Mouse (Mus musculus) layer of hippocampus, postnatal 36 days (tissue): ENCODE measurements around the gene Megf9. TPM values are rescaled to one million over a fixed set of nuclear protein-coding genes. Genes with fewer than 3 reads are reported as not detected.

Source experiments
- DNase-seq, 2 experiments: peaks; one replicate each; pipeline ENCODE4 v3.0.0; 2022
- total RNA-seq, 2 experiments: library from RNA; stranded (reverse); gene quantifications; 2 replicates each; pipeline ENCODE4 v1.2.3; 2021

The Megf9 gene
- 100 to 1,000 TPM; 119 to 120 TPM for total RNA-seq

DNA sequence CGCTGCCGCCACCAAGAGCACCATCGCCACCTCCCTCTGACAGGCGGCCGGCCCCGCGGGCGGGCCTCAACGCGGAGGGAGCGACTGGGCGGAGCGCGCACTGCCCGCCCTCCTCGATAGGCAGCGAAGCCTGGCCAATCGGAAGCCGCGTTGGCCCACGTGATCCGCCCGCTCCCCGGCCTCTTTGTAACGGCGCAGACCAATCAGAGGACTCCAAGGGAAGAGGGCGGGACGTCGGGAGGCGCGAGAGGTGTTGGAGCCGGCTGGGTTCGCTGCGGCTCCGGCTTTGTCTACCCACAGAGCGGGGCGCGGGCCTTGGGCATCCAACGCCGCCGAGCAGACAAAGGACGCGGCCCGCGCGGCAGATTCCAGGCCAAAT, at the start of gene Megf9:
Gene Megf9 (minus strand): TSS at position 105 of the 379 bp plus-strand sequence.
- DNase-seq = peak; percentile 97 to 99

- peak; percentile 12 to 50 for DNase-seq
Measured at GRCm38 (mm10) chr4:70579654-70580053, 44.9 kb upstream of the Megf9 start.

GRCm38 (mm10) chr4:70578301-70578700, 43.5 kb upstream of the Megf9 start:
- DNase-seq = no peak

DNA sequence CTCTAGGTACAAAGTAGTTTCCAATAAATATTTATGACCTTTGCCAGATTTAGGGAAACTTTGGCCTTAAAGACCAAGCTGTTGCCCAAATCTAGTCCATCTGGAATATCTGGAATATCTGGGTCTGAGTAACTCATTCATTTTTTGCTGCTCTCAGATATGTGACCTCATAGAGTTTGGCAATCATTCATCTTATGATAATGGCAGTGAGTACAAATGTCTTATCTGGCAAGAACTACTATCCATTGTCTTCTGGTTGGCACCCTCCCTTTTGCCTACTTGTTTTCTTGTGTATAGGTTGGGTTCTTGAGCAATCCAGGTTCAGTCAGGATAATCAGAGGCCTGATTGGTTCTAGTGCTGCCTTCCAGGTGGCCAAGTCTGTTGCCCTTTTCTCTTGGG, 41.3 kb upstream of the Megf9 start:
- no peak for DNase-seq

GRCm38 (mm10) chr4:70573926-70574325, 39.1 kb upstream of the Megf9 start:
- DNase-seq = no peak

GRCm38 (mm10) chr4:70553888-70554287, 19.1 kb upstream of the Megf9 start:
- DNase-seq = no peak

- DNase-seq = no peak
Measured at GRCm38 (mm10) chr4:70553230-70553797, 18.5 kb upstream of the Megf9 start.

- no peak for DNase-seq
Measured at GRCm38 (mm10) chr4:70552120-70552519, 17.3 kb upstream of the Megf9 start.

DNA sequence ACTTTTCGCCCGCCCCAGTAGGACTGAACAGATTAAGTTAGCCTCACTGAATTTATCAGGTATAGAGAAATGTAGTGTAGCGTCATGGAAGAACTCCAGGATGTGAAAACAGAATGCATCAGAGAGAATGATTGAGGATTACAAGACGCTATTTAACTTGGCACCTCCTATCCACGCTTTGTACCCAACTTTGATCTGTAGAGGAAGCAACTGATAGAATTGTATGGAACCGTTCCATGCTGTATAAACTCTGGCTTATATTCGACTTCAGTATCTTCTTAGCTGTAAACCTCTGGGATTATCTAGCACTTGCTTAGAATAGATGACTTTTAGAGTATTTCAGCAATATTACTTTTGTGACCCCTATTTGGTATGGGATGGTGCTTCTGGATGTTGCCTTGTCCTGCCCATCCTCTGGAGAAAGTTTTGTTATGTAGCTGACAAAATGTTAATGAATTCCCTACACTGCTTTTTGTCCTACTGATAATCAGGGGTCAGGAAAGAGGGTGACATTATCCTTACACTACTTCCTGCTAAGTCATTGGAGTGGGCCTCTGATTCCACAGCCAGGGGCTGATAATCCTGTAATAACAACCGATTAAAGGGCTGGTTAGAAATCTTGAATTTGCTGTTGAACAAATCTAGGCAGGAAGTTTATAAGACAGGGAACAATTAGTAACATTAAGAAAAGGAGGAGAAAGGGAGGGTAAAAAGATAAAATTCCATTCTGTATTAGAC, 12.8 kb upstream of the Megf9 start:
- DNase-seq = no peak

- no peak for DNase-seq
Measured at GRCm38 (mm10) chr4:70545869-70546542, 11.2 kb upstream of the Megf9 start.

GRCm38 (mm10) chr4:70544390-70544789, 9.6 kb upstream of the Megf9 start:
- DNase-seq = no peak

DNA sequence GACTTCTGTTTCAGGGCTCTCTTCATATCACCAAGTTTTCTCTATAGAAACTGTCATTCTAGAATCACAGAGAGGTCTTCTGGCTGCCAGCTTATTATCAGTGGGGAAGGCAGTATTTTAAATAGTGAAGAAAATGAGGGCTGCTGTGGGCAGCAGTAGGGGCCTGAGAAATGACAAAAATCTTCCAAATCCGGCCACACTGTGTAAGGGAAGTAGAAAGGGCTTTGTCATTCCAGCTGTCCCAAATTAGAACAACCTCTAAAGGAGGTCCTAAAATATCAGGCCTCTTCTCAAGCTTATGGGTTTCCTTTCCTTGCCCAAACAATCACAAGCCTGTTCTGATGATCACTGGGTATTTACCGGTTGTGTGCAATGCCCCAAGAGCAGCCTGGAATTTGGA, 7.6 kb upstream of the Megf9 start:
- DNase-seq = no peak

- no peak for DNase-seq
Measured at GRCm38 (mm10) chr4:70540743-70541142, 5.9 kb upstream of the Megf9 start.

DNA sequence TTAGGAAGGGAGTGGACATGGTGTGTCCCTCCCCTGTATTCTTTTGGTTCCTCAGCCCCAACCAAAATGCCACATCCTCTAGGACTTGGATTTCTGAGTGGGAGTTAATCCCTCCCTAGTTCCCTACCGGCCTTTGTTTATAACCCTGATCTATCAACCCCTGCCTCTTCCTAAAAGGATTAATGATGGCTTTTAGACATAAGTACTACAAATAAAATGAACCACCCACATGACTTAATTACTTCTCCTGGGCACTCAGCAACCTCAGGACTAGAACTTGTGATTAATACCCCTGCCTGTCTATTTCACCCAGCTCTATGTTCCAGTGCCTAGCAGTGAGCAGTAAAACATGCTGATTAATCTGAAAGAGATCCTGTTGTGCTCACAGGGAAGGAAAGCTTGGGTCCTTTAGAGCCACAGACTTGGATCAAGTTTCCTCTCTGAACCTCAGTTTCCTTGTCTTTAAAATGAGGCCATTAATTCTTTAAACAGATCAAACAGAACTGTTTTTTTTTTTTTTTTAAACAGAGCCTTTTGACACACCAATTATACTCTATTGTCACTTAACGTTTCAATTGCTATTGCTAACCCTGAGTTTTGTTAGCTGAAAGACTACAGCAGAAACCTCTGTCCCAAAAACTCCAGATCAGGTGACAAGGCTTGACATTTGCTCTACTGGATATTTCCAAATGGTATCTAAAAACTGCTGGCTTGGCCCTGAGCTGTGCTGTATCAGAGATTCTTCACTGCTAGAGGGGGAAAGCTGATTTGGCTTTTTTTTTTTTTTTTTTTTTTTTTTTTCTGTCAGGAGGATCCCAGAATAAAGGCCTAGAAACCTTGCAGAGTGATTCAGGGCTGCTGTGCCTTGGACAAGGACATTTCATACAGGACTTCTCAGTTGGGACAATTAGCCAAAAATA, 2.1 kb upstream of the Megf9 start:
- DNase-seq = no peak

DNA sequence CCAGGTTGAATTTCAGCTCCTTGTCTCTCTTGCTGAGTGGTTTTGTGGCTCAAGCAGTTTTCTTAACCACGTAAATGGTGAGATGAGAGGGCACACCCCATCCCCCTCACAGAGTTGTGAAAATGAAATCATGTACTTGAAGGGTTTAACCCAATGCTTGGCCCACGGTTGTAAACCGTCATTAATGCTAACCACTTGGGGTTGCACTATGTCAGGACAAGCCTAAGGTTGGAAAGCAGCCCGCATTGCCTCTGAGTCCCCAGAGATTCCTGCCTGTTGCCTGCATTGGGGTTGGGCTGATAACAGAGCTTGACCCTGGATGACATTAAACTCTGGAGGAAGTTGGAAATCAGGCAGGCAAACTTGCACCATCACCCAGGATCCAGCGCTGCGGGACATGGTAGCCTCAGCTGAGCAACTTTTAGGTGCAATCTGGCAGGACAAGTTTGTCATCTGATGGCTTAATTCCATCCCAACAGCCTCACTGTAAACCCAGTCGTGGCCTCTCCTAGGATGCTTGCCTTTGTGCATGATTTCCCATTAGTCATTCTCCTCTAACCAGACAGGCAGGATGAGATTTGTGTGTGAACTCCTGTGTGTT, 1.0 kb upstream of the Megf9 start:
- peak in 1 of 2 experiments; percentile 20 for DNase-seq

DNA sequence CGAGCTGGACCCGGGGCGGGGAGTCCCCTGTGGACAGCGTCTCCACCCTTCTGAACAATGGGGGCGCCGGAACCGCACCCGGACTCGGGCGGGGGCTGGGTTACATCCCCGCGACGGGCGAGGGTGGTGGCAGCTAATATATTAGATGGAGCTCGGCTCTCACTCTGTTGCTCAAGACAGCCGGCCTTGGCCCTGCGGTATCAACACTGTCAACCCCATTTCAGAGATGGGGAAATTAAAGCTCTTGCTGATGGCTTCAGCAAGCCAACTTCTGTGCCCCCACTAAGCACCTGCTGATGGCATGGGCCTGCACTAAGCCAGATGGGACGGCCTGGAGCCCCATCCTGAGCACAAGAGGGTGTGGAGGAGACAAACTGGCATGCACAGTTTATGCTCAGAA, 494 bp upstream of the Megf9 start:
- DNase-seq = no peak

GRCm38 (mm10) chr4:70534078-70534890, 511 bp downstream of the Megf9 start:
- peak; percentile 37 to 57 for DNase-seq

DNA sequence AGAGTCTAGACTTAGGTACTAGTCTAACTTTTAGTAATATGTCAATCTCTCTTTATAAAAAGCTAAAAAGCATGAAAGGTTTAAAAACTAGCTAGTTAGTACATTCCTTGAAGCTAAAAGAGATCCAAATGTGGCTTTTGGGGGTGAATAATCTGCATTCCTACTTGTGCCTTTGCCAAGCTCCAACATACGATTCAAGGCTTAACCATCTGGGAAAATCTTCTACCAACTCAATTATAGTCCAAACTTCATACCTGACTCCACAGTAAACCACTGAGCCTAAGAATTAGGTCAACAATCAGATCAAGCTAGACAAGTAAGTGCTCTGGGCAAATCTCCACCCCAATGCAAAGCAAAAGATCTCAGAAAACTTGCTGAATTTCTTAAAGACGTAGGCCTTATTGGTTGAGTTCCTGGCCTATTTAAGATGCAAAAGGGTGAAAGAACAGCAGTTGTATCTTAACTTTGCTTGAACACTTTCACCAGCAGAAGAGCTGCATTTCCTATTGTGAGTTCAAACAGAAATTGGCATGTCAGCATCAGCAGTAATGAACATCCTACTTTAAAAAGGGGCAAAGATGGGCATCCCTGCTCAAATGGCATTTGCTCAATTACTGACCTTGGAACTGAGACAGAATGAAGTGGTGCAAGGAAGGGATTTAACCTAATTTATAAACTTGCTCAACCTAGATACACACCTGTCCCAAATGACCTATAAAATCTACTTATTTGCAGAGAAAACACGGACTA, 1.6 kb downstream of the Megf9 start:
- no peak for DNase-seq

DNA sequence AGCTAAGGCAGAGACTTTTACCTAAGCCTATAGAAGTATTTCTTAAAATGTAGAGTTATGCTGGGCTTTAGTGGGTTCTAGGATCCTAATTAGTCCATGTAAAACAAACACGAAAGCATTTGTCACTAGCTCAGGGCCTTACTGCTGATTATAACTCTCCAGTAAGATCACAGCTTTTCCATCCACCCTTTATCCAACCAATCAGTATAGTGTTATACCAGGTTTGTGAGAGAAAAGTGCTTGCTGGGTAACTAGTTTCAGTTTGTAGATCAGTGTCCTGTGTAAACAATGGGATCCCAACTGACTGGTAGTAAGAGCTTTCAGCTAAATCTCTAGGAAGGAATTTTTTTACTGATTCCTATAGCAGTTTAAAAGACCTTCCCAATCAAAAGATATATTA, 3.8 kb downstream of the Megf9 start:
- DNase-seq = no peak

GRCm38 (mm10) chr4:70528622-70529021, 6.2 kb downstream of the Megf9 start:
- DNase-seq = no peak

DNA sequence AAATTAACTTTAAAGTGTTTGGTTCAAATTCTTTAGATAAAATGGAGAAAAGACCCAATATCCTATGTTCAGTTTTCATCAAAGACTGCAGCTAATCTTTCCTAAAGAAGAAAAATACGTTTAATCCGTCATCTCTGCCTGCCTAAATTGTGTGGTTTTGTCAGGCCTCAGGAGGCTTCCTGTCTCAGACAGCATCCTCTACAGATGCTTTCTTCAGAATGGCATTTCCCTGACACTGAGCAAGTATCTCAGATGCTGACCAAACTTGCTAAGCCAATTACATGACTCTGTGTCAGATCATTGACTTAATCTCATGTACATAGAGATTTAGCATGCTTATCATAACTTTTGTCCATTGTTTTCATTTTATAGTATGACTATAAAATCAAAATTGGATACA, 11.4 kb downstream of the Megf9 start:
- no peak for DNase-seq
